Mouse (Mus musculus) ES-CJ7 (cell line): Measurements from ENCODE around the gene Mt3.

ENCODE experiments used
- DNase-seq: peaks from one replicate; pipeline ENCODE4 v3.0.0; 2011; ENCODE audit warnings: low read depth, low spot score

Mt3 gene

GRCm38 (mm10) chr8:94152513-94153300, at the start of gene Mt3:
Gene Mt3 (plus strand): TSS chr8:94152607.
- peak; percentile 64 for DNase-seq

- peak; percentile 54 for DNase-seq
These were observed 48.3 kb upstream of the Mt3 start for GRCm38 (mm10) chr8:94104146-94104545.

GRCm38 (mm10) chr8:94107871-94108270, 44.5 kb upstream of the Mt3 start:
- no peak for DNase-seq

- no peak for DNase-seq
These were observed 43.0 kb upstream of the Mt3 start for GRCm38 (mm10) chr8:94109396-94109795.

DNA sequence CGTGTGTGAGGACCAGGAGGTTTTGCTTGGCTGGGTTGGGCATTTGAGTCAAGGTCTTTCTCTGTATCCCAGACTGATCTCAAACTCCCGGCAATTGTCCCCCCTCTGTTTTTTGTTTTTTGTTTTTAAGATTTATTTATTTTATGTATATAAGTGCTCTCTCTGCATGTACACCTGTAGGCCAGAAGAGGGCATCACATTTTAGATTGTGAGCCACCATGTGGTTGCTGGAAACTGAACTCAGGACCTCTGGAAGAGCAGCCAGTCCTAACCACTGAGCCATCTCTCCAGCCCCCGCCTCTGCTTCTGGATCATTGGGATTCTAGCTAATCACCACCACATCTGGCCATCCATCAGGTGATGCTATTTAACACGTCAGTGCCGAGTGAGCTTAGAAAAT, 42.6 kb upstream of the Mt3 start:
- DNase-seq, result peak; percentile 55

DNA sequence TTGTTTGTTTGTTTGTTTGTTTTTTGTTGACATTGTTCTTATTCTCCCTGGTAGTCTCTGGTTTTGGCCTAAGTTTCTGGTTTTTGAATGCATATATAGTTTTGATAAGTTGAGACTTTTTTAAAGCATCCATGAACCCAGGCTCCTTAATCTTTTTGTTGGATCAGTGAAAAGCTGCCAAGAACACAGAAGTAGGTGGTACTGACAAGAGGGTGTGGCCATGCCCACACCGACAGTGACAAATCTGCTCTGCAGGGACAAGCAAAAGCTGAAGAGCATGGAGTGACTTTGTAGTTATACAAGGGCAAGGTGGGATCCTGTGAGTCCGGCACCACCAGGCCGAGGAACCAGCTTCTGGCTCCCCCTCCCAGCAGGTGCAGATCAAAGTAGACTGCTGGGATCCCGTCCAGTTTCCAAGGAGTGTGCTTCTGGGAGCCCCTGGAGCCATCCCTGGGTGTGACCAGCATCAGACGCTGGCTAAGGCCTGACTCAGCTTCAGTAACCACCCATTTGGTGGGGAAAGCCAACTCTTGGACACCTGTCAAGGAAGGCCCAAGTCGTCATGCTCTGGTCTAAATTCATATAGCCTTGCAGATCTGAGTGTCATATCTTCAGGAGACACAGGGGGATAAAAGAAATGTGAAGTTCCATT, 41.8 kb upstream of the Mt3 start:
- no peak for DNase-seq

- DNase-seq, result no peak
These were observed 39.0 kb upstream of the Mt3 start for GRCm38 (mm10) chr8:94113435-94113834.

DNA sequence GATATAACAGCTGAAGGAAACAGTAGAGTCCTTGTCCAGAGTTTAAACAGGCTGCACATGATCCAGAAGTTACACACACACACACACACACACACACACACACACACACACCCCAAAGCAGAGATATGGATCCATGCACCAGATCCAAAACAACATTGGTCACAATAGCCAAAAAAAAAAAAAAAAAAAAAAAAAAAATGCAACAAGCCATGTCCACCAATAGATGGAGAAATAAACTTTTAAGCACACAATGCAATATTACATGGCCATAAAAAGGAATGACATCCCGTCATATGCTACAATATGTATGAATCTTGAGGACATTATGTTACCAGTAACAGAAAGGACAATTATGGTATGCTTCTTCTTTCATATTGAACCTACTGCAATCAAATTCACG, 38.4 kb upstream of the Mt3 start:
- DNase-seq, result no peak

DNA sequence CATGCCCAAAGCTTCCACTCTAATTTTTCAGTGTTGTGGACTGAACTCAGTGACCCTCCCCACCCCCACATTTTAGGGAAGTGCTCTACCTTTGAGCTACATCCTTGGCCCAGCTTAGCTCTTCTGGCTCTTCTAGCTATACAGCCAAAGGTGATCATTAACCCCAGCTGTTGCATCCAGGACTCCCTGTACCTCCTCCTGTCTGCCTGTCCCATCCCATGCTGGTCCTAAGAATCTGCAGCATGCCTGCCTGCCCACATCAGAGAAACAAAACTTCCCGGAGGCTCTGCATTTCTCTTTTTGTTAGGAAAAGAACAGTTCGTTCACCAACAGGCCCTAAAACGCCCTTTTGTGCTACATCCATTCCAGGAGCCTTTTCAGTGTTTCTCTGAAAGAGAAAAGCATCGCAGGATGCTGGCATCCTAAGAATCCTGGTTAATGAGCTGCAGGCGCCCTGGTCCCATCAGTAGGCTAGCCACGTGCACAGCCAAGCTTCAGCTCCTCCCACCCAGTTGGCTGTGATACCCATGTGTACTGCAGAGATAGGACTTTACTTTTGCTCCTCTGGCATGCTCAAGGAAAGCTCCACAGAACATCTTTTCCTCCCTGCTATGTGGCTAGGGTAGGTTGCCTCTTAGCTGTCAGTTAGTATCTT, 33.5 kb upstream of the Mt3 start:
- no peak for DNase-seq

DNA sequence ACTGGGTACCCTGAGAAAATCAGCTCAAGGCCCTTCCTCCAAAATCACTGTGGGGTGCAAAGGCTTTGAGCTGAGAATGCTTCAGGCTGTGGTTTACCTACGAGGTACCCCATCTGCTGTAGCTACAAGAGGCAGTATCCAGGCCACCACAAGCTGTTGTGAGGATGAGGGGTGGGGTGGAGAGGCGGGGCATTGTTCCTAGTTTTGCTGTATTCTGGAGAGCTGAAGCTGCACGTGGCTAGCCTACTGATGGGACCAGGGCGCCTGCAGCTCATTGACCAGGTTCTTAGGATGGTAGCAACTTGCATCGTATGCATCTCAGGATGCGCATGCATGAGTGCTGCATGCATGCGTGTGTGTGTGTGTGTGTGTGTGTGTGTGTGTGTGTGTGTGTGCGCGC, 30.8 kb upstream of the Mt3 start:
- DNase-seq, result peak; percentile 27

DNA sequence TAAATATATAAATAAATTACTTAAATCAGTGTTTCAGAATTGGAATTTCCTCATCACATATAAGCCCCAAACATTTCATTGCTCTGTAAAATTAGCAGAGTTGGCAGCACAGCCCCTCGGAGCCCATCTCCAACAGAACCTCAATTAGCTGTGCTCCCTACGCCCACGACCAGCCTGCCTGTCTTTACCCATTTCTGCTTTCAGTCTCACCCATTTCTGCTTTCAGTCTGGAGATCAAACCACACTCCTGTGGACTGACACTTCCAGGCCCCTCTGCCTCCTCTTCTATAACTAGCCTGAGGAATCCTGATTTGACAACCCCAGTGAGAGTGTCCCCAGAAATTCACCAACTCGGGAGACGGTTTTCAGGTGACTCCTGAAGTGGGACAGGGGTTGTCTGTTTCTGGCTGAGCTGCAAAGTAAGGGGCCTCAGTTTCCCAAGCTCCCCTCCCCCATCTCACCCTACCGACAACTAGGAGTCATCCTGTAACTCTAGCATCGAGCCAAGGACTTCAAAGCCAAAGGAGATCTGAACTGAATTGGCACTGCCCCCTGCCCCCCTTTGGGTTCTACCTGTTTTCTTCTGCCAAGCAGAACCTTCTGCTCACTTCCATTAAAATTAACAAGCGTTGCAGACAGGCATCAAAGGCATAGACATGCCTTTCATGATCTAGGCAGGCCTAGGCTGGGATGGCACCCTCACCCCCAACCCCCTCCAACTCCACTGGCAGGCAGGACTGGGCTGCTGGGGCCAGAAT, 29.5 kb upstream of the Mt3 start:
- no peak for DNase-seq

- no peak for DNase-seq
These were observed 24.7 kb upstream of the Mt3 start for GRCm38 (mm10) chr8:94127711-94128110.

- no peak for DNase-seq
These were observed 23.1 kb upstream of the Mt3 start for GRCm38 (mm10) chr8:94129133-94129789.

DNA sequence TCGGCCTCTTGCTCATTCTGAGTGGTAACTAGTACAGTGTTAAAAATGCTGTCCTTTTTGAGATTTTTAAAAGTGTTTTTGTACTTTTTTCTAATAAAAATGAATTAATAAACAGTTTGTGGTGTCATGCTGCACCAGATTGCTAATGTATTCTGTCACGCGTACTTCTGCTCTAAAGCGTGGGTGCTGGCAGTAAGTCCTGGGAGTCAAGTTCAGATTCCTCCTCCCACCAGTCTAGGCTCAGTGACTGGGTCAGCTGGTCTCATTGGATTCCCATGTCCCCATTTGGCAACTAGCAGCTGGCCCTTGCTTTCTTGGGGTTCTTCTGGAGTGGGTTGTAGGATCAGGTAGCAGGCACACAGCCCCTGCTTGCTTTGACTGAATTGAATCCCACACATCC, 22.3 kb upstream of the Mt3 start:
- DNase-seq, result no peak

GRCm38 (mm10) chr8:94132096-94132495, 20.3 kb upstream of the Mt3 start:
- DNase-seq, result no peak

DNA sequence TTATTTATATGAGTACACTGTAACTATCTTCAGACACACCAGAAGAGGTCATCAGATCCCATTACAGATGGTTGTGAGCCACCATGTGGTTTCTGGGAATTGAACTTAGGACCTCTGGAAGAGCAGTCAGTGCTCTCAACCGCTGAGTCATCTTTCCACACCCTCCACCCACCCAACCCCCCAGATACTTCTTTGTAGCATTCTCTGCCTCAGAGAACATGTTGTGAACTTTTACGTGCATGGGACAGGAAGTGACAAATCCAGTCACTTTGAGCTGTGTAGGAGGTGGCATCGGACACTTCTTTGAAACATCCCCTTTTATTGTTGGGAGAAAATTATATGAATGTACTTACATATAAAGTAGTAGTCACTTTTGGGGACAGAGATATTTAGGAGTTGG, 17.8 kb upstream of the Mt3 start:
- peak; percentile 46 for DNase-seq

GRCm38 (mm10) chr8:94135556-94135955, 16.9 kb upstream of the Mt3 start:
- DNase-seq, result no peak

DNA sequence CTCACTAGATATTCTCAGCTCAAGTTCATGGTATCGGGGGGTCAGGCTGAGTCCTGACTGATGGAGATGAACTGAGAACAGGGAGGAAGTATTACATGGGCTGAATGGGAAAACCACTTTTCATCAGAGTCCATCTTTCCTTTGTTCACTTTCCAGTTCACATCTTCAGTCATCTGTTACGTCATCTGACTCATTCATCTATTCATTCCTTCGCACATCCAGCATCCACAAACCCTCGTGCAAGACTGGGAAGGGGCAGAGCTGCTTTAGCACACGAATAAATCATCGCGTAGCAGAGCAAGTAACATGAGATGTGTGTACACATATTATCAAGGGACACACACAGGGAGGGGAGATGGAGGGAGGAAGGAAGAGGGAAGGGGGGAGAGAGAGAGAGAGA, 16.2 kb upstream of the Mt3 start:
- no peak for DNase-seq

DNA sequence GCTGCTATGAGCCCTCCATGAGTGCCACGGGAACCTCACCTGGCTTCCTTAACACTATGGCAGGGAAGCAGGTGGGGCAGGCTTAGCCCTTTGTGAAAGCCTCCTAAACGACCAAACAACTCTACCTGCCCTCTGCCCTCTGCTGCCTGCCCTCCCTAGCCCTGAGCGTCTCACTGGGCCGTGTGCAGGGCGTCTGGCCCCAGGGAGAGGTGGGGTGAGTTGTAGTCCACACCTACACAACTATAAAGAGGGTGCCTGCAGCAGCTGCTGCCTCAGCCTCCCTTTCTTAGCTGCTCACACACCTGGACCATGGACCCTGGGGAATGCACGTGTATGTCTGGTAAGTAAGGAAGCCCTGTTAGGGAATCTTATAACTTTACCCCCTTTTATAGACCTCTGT, 15.5 kb upstream of the Mt3 start, which contains the start of gene Mt4:
TSS of gene Mt4 (plus strand) at position 265 of the 400 bp plus-strand sequence.
- no peak for DNase-seq

GRCm38 (mm10) chr8:94140266-94140795, 12.1 kb upstream of the Mt3 start:
- DNase-seq, result no peak

DNA sequence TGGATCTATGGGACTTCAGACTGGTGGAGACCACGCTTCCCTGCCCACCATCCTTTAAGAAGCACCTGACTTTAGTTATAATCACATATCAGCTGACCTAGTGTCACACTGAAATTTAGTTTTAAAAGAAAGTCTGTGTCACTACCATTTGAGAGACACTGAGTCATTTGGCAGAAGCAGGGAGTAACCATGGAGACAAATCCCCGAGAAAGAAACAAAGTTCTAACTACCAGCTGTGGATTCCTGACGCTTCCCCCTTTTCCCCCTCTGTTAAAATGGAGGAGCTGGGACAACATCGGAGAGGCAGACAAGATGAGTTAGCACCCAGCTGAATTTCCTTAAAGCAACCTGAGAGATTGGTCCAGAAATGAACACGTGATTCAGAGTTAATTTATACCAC, 4.2 kb upstream of the Mt3 start:
- DNase-seq, result no peak
